Mouse (Mus musculus) megakaryocyte-erythroid progenitor cell, adult 5-6 weeks (primary cell): ENCODE results near the gene Men1. TPM values are rescaled to one million over a fixed set of nuclear protein-coding genes. Genes with fewer than 3 reads are reported as not detected.
"Not testable (repeated sequence)": the region's sequence is repeated elsewhere in the genome, so short reads cannot be mapped to it uniquely, and the experiment has no call there.

Source experiments
- ATAC-seq: replicated peaks from 2 replicates; pipeline ENCODE4 v1.8.0; 2016; ENCODE audit warnings: mild to moderate bottlenecking, inconsistent platforms; ENCODE audit not compliant: severe bottlenecking, poor library complexity, low FRiP score, low TSS enrichment
- total RNA-seq, 2 experiments: library from RNA; stranded (forward) in 1 of 2; stranded (reverse) in 1 of 2; fragments of 200-1000, 215-1000 nt in 1 of 2; fragments of >200 nt in 1 of 2; fragmentation: Nextera tagmentation in 1 of 2; gene quantifications; 2 replicates each; pipeline ENCODE4 v1.2.3; 2014 to 2017

The Men1 gene
- total RNA-seq, 2 experiments from 2014 or later, result 19.8 to 39.8 TPM

GRCm38 (mm10) chr19:6303831-6304230 is 30.9 kb upstream of the Men1 start:
- no peak for ATAC-seq

GRCm38 (mm10) chr19:6304787-6305516 is 29.8 kb upstream of the Men1 start:
- ATAC-seq, result 0 out of 2 replicates have a peak, but pooled peaks have one; percentile 33

GRCm38 (mm10) chr19:6305517-6306115 is 29.2 kb upstream of the Men1 start:
- ATAC-seq, result no peak

- ATAC-seq, result peak; percentile 27; the same call in 1 of the 2 replicates
These were observed 28.6 kb upstream of the Men1 start, which contains the start of gene Cdc42bpg for GRCm38 (mm10) chr19:6306137-6306551. Gene Cdc42bpg (plus strand): TSS chr19:6306456.

- ATAC-seq, result peak; percentile 56
These were observed 28.2 kb upstream of the Men1 start for GRCm38 (mm10) chr19:6306586-6306985.

GRCm38 (mm10) chr19:6307733-6308531 is 26.8 kb upstream of the Men1 start:
- no peak for ATAC-seq

- no peak for ATAC-seq
These were observed 24.6 kb upstream of the Men1 start for GRCm38 (mm10) chr19:6310181-6310580.

GRCm38 (mm10) chr19:6311783-6312182 is 23.0 kb upstream of the Men1 start:
- not testable (repeated sequence) for ATAC-seq

GRCm38 (mm10) chr19:6313796-6314195 is 21.0 kb upstream of the Men1 start:
- ATAC-seq, result no peak

GRCm38 (mm10) chr19:6314513-6314912 is 20.3 kb upstream of the Men1 start:
- ATAC-seq, result no peak

GRCm38 (mm10) chr19:6315573-6315972 is 19.2 kb upstream of the Men1 start:
- no peak for ATAC-seq

GRCm38 (mm10) chr19:6318145-6318544 is 16.6 kb upstream of the Men1 start:
- ATAC-seq, result no peak

- no peak for ATAC-seq
These were observed 13.4 kb upstream of the Men1 start for GRCm38 (mm10) chr19:6321358-6321757.

- no peak for ATAC-seq
These were observed 12.8 kb upstream of the Men1 start for GRCm38 (mm10) chr19:6321786-6322621.

GRCm38 (mm10) chr19:6324751-6325150 is 10.0 kb upstream of the Men1 start:
- ATAC-seq, result no peak

GRCm38 (mm10) chr19:6331178-6331577 is 3.6 kb upstream of the Men1 start:
- ATAC-seq, result no peak

- ATAC-seq, result 0 out of 2 replicates have a peak, but pooled peaks have one; percentile 23
These were observed 2.9 kb upstream of the Men1 start for GRCm38 (mm10) chr19:6331719-6332516.

GRCm38 (mm10) chr19:6333761-6334595 is 801 bp upstream of the Men1 start:
- no peak; the same call in 1 of the 2 replicates for ATAC-seq
